Mouse (Mus musculus) kidney, adult 18-20 months (tissue): ENCODE results near the gene Ctse.

ENCODE experiments used
- DNase-seq: peaks from one replicate; pipeline ENCODE4 v3.0.0; 2021

Gene Ctse

DNA sequence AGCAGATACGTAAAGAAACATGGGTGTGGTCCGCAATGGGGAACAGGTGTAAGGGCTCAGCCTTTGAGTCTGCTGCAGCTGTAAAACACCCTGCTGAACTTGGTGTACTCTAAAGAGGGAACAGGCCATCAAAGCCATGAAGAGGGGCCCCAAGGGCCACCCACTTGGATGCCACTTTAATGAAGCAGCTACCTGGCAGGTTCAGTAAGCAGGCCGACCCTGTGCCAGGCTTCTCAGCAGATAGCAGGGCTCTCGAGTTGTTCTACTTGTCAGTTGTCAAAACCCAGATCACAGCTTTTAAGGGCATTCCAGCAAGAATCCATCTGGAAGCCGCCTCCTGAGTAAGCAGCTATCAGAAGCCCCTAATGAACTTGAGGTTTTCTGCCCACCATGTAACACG lies 17.5 kb downstream of the Ctse start:
- no peak for DNase-seq

DNA sequence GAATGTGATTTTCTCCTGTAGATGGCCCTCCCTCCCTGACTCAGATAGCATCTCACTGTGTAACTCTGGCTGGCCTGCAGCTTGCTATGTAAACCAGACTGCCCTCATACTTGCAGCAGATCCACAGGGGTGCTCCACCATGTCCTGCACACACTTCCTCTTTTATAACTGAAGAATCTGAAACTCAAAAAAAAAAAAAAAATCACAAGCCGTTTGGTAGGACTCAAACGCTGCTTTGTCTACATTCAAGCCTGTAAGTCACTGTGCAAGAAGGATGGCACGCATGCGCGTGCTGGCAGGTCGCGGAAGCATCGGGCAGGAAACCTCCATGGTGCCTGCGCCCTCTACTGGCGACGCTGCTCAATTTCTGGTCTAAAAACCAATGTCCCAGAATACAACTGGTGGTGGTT lies 19.8 kb downstream of the Ctse start:
- DNase-seq = peak; percentile 87

DNA sequence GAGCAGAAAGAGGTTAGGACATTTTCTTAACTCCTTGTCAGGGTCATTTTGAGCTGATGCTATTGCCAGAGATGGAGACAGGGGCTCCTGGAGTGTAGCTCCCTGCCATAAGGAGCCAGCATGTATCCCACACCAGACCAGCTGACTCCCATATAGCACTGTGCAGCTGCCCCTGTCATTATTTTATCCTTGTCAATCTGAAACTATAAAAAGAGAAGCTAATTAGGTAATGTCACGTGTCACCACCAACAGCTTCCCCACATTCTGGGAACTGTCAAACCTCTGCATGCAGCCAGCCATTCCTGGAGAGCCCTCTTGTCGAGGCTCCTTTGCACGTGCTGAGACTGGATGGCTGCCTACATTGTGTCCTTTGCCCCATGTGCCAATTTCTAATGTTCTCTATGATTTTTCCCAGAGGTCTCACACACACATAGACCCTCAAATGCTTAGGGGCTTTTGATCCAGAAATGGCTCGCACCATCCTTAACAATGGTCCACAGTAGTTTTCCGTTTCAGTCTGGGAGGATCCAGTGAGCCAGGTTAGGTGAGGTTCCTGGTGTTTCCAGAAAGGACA lies 21.5 kb downstream of the Ctse start:
- DNase-seq = no peak

DNA sequence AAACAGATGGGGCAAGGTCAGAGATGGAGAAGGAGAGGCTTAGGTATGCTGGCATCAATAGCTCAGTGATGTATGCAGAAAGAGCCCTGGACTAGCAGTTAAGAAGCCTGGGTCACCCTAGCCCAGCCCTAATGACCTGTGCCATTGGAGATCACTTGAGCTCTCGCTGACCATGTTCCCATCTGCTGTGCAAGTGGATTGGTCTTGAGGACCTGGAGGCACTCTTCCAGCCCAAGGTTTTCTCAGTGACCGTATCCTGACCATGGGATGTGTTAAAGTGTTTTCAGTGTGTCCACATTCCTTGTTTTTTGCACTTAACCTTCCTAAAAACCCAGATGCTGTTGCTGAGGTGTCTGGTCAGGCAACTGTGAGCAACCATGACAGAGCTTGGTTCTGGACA lies 22.2 kb downstream of the Ctse start:
- no peak for DNase-seq

DNA sequence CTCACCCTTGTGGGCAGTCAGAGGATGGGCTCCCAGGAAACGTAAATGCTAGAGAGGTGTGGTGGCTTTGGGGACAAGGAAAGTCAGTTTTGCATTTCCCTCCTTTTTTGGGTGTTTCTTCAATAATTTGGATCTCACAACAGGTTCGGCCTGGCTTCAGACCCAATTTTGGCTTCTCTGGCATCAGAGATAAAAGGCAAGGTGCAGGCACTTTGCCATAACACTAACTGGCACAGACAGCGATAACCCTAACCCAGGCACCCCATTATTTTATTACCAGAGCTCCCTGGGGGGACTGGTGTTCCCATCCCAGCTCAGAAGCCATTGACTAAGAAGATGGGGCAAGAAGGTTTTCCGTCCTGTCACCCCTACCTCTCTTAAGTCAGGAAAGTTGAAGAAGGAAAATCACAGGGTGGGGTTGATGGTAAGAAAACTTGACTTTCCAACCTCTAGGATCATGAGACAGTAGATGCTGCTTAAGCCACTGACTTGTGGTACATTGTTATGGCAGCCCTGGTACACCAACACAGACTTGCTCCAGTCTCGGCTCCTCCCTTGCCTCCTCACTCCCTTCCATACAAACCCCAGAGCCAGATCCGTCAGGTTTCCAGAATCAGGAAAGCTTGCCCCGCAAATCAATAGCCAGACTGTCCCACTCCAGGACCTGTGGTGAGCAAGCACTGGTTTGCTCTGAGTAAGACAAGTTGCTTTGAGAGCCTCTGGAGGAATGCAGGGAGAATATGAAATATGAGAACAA lies 22.8 kb downstream of the Ctse start:
- no peak for DNase-seq

DNA sequence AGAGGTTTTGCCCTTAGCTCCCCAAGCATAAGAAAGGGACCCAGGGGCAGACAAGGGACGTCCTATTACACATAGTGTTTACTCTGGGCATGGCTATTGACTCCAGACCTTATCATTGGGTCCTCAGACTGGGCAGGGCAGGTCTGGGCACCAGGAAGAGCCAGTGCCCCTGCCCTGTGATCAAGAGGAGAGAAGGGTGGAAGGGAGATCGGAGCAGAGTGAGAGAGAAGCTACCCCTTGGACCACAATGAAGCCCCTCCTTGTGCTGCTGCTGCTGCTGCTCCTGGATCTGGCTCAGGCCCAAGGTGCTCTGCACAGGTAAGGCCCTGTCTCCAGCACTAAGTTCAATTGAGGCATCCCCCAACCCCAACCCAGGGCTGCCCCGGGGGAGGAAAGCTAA lies 23.6 kb downstream of the Ctse start:
- no peak for DNase-seq

DNA sequence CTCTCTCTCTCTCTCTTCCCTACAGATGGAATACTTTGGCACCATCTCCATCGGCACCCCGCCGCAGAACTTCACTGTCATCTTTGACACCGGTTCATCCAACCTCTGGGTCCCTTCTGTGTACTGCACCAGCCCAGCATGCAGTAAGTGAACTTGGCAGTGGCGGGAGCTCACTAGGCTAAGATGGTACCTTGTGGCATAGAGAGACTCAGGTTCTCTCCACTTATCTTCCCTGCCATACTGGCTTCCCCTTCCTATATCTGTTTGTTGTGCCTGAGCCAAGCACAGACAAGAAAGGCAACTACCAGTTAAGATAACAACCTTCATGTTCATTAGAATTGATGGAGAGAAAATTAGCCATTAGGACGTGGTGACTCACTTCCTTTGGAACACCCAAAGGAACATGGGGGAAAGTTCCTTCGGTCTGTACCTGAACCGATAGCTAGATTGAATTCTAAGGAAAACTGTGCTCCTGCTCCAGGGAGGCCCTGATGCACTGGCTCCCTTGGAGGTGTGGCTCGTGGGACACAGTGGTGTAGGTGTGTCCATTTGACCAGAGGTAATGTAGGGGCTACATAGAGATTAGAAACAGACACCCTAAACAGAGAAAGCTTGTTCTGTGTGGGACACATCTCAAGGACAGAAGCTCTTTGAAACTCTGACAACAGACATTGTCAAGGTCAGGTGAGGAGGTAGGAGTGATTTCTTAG lies 25.3 kb downstream of the Ctse start:
- no peak for DNase-seq

DNA sequence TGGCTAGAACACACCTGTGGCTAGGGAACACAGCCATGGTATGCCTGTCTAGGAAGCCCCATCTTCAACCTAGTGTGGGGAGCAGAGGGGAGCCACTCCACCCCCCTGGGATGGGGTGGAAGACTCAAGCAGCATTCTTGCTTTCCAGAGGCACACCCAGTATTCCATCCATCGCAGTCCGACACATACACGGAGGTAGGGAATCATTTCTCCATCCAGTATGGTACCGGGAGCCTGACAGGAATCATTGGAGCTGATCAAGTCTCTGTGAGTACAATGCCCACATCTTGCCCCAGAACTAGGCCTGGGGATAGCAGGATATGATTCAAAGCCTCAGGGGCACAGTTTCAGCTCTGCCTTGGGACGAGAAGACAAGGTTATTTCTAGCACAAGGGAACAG lies 26.0 kb downstream of the Ctse start:
- no peak for DNase-seq

DNA sequence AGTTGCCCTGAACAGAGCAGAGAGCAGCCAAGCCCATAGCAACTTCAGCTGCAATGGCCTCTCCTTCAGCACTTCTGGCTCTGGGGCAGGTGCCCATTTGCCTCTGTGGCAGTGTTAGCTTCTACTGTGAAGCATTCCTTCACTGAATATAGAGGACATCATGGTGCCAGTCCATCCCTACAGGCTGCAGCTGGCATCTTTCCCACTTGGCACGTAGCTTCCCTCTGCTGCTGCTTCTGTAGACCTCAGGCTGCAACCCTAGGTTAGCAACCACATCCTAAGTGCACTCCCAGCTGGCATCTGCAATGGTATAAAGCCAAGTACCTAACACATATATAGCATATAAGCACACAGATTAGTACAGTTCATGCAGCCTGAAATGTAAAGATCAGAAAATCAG lies 27.8 kb downstream of the Ctse start:
- DNase-seq = no peak

DNA sequence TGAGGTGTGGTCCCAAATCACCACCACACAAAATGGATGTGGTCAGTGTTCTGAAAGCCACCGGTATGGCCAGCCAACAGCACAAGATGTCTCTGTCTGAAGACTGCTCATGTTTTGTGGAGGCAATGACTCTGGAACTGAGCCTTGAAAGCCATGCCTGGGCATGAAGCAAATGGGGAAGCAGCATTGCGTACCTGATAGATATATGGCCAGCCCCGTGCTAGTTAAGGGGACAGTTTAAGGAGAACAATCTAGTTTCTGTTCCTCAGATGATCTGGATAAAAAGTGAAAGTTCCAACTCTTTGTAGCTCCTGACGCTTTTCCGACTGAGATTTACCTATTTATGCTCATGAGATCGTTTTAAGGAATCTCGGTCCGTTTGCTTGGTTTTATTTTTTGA lies 33.0 kb downstream of the Ctse start:
- DNase-seq = no peak

DNA sequence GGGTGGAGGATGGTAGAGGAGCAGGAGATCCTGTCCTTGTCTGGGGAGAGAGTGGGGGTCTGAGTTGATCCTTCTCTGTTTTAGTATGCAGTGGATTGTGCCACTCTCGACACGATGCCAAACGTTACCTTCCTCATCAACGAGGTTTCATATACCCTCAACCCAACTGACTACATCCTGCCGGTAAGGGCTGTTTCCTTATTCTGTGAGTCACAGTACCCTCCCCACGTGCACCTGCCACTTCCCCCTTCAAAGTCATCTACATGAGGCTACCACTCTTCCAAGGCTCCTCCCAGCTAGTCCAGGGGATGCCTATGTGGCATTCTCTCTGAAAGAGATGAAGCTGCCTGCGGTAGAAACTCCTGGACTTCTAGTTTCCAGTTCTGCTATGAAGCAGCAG lies 34.3 kb downstream of the Ctse start:
- DNase-seq = no peak

DNA sequence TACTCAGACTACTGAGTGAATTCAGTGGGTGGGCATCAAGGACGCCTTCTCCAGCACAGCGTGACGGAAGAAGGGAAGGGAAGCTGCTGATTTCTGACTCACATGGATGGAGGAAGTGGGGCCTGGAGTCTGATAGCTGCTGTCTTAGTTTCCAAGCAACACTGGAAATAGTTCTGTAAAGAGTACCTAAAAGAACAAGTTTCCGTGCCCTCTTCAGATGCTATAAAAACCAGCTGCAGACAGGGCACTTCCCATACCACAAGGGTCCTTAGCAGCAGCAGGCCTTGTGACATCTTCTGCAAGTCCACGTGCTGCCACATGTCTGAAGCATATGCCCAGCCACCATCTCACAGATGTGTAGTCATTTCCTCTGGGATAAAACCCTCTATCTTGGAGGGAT lies 41.5 kb downstream of the Ctse start:
- DNase-seq = no peak

DNA sequence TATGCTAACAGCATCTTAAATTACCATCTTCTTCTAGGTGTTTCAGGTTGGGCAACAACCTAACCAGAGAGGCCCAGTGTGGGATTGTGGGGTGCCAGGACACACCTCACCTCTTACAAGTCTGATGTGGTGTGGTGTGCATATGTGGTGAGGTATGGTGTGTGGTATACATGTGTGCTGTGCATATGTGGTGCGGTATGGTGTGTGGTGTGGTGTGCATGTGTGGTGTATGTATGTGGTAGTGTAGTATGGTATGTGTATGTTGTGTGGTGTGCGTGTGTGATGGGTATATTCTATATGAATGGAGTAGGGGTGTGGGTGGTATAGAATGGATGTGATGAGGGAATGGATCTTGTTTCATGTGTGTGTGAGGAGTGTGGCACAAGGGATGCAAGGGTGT lies 49.6 kb downstream of the Ctse start:
- no peak for DNase-seq

DNA sequence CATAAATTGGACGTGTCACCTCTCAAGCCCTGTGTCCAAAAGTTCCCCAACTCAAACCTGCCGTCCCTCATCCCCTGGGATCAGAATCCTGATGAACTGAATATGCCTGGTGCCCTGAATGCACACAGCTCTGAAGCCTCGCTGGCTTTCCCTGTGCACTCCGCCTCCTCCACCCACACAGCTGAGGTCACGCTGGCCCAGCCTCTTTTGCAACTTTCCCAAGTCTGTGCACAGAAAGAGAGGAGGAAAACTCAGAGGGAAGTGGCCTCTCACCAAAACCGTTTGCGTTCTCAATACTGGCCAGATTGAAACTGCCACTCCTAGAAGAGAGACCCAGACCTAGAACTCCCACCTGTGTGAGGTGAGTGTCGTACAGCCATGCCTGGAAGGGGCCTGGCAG lies 50.4 kb downstream of the Ctse start, which contains the start of gene Rab7b:
Gene Rab7b (plus strand): TSS at position 221 of the 400 bp plus-strand sequence.
- DNase-seq = no peak

DNA sequence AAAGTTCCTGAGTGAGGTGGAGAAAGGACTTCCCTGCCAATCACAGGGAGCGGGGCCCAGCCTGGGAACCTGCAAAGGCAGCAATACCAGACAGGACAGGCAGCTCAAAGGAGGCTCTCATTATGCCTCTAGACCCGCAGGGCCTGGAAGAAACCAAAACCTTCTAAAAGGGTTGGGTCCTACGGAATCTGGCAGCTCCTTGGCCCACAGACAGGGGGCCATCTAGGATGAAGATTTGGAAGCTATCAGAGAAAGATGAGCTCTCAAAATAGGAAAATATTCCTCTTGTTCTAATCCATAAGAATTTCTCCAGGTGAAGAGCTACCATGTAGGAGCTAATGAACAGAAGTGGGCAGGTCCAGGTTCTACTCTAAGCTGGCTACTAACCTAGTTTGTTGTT lies 50.9 kb downstream of the Ctse start:
- DNase-seq = no peak

DNA sequence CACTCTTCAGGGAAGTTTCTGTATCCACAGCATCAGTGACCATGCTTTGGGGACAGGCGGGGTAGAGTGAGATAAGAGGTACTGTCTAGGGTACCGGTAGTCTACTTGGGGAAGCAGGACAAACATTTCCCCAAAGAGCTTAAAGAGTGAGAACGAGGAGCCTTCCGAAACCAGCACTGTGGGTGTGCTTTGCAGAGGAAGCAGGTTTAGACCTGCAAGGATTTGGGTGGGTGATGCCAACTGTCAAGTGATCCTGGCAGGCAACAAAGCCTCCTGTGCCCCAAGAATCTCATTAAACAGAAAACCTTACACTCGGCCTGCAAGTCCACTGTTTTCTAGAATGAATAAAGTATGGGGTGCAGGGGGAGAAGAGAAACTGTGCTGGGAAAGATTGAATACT lies 51.8 kb downstream of the Ctse start:
- DNase-seq = no peak

DNA sequence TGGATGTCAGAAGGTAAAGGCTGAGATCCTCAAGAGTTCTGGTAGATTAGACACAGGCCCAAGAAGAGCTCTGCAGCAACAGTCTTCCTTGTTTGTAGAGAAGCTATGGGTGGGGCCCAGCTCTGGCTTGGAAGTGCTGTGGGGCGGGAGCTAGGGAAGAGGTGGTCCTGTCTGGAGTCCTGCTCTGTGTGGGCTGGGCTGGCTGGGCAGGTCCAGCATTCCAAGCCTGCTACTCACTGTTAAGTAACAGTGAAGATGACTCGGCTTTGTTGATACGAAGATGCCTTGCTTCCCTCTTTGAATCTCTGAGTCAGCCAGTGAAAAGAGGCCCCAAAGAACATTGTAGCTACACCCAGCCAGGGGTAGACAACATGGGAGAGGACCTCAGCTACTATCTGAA lies 52.3 kb downstream of the Ctse start:
- DNase-seq = no peak

DNA sequence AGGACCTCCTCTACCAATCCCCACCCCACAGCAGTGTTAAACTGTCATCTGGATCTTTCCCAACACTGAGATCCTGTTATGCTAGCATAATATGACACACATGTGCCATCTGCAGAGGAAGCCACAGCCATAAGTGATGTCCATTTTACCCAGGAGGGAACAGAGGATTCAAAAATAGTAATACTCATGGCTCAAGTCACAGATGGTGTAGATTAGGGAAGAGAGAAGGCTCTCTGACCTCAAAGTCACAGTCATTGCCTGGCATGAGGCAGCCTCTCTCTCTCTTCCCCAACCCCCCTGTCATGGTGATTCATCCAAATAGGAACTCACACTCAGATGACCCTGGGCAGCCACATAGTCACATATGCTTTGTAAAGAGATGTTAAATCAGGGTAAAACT lies 53.2 kb downstream of the Ctse start:
- DNase-seq = no peak

DNA sequence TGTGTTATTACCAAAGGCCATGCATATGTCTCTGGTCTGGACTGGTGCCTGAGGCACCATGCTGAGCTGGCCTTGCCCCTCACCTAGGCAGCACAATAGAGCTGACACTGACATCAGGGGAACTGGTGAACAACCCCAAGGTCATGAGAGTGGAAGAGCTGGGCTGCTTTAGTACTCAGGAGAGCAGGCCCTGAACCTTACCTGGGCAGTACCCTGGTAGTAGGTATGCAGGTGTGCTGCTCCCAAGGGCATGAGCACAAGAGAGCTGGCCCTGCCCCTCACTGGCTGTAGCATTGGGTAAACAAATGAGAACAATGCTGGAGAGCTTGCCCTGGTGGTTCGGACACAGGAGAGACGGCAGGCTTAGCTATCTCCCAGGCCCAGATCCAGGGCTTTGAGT lies 57.2 kb downstream of the Ctse start:
- DNase-seq = no peak

DNA sequence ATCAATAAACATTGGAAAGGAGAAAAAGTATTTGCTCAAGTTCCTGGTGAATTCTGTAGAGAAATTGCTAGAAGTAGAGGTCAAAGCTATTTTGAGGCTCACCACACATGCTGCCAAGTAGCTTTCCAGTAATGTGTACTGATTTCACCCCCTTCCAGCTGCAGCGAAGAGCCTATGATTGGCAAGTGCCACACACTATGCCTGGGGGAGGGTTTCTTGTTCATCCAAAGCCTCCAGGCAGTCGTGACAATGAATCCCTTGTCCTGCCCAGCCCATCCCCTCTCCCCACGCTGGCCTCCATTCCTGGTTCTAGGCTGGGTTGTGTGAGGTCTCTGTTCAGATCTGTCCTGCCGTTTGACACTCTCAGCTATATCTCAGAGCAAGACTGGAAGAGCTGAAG lies 58.2 kb downstream of the Ctse start:
- no peak for DNase-seq

DNA sequence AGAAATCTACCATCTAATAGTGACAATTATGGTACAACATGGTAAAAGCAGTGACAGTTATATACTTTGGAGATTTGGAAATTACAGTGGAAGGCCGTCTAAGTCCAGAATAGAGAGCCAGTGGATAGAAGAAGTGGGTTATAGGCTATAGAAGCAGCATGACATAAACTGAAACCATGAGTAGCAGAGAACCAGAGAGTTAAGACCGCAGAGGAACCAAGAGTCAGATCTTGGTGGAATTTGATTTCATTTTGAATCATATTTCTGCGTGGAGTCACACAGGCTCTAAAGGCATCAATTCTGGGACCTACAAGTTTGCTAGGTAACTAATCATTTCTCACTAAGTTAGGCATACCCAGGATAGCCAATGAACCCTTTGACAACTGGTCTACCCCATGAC lies 60.7 kb downstream of the Ctse start:
- no peak for DNase-seq

DNA sequence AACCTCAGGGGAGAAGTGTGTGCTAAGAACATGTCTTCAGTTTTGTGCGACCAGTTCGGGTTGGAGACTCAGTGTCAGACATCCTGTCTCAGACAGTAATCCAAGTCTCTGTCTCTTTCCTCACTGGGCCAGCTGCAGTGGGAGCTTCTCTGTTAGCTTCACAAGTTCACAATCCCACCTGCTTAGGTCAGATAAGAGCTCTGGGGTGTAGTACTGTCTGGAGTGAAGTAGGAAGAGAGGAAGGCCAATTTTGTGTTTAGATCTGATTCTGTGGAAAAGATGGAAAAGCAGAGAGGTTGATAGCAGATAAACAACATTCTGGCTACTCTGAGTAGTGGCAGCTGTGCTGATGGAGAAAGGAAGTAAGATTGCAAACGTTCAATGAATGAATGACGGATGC lies 61.5 kb downstream of the Ctse start:
- no peak for DNase-seq

DNA sequence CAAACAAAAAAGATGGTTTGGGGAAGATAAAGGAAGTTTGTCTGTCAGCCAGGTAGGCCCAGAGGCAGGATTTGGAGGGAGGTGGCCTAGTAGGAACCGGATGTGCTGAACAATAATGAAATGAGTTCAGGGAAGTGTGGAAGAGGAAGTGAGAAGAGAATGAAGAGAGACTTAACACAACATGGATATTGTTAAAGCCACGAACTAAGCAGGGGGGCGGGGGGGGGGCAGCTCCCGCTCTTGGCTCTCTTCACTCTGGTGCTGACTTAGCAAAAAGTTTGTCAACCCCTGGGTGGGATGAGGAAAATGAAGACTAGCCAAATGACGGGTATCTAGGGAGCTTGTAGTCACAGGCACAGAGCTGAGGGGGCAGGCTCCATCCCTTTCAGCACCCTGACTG lies 62.3 kb downstream of the Ctse start:
- DNase-seq = no peak

DNA sequence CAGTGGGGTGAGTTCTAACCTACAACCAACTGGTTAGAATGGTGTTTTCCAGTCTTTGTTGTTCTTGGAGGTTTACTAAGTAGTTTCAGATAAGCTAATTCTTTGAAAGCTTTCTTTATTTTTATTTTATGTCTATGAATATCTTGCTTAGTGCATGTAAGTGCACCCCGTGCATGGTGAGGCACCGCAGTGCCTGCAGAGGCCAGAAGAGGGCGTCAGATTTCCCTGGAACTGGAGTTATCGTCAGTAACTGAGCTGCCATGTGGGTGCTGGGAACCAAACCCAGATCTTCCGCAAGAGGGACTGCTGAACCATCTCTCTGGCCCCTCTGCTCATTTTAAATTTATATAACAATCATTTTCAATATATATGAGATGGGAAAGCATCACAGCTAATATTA lies 63.3 kb downstream of the Ctse start:
- DNase-seq = no peak
